Mouse (Mus musculus) MEL-GATA-1-ER (cell line): ENCODE results near the gene Ilf2.

Experiments used
- DNase-seq: peaks from one replicate; pipeline ENCODE4 v3.0.0-alpha.2; 2012; ENCODE audit warnings: low read depth; ENCODE audit errors: extremely low read depth

Ilf2 gene

DNA sequence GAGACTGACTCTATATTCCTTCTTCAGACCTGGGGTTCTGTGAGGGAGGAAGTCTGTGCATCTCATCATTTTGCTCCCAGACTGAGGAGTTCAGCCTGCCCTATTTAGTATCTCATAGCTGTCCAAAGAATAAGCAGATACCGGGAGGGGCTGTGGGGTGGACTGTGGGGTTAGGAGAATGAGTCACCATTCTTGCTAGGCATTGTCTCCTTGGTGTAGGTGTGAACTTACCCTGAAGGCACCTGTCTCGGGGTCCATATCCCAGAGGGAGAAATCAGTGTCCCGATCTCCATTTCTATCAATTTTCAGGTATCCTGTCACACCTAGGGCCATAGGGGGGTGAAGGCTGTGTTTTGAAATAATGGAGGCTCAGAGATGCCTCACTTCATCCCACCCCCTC is 14.0 kb upstream of the Ilf2 start:
- no peak for DNase-seq

- DNase-seq, result no peak
Observed at GRCm38 (mm10) chr3:90462579-90462978, 13.3 kb upstream of the Ilf2 start.

DNA sequence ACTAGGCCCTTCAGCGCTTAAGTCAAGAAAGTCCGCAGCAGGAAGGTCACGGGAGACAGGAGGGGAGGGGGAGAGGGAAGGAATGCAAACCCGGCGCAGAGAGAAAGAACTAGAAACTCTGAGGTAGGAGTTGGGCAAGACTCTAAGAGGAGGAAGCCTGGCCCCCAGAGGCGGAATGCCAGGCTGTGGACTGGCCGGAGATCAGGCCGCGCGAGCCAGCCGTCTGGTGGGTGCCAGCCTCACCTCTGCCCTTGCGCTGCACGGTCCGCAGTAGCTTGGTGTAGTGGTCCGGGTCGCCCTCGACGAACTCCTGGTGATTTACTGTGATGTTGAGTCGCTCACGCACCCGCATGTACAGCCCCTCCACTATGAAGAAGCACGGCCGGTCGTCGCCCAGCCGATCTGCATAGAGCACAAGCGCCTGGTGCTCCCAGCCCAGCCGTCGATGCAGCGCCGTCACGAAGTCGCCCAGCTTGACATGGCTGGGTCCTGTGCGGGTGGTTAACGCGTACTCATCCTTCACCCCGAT is 11.3 kb upstream of the Ilf2 start:
- no peak for DNase-seq

GRCm38 (mm10) chr3:90465081-90465685 is 10.7 kb upstream of the Ilf2 start:
- no peak for DNase-seq

DNA sequence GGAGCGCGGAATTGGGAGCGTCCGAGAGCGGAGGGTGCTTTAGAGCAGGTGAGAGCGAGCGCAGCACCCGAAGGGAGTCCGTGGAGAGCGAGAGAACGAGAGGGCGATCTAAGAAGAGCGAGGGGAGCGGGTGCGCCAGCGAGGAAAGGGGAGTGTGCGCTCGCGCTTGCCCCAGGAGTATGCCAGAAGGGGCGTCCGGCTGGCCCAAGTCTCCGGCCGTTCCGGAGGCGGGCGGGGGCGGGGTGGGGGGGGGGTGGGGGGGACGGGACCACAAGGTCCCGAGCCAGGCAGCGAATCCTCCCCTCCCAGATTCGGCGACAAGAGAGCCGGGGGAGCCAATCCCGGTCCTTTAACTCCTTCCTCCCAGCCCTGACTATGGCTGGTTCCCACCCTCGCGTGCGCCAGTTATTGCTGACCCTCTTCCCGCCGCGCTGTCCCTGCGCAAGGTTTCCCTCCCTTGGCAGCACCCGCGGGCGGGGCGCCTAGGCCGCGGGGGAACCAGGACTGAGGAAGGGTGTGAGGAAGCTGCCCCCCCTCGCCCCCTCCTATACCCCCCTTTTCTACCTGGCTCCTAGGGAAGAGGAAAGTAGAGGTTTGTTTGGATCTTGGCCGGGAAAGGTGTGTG is 10.1 kb upstream of the Ilf2 start, which contains the start of gene Npr1:
TSS of gene Npr1 (minus strand) at position 181 of the 625 bp plus-strand sequence.
- DNase-seq, result no peak

DNA sequence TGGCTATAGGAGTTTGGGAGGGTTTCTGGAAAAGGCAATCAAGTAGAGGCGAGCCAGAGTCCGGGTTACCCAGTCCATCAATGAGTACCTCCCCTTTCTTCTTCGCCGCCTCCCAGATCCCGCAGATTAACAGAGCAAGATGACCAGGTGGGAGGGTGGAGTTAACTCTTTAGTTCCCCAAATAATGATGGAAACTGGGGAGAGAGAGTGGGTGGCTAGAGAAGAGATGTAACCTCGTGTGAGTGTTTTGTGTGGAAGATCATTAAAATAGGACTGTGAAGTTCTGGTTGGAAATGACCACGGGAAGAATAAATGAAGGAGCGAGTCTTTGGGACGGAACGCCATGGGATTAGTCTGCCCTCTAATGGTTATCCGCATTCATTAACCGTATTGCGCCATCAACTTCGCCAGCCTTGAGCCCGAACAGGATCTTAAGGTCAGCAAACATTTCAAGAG is 9.6 kb upstream of the Ilf2 start:
- peak; percentile 54 for DNase-seq

GRCm38 (mm10) chr3:90467618-90468300 is 8.2 kb upstream of the Ilf2 start:
- DNase-seq, result no peak

DNA sequence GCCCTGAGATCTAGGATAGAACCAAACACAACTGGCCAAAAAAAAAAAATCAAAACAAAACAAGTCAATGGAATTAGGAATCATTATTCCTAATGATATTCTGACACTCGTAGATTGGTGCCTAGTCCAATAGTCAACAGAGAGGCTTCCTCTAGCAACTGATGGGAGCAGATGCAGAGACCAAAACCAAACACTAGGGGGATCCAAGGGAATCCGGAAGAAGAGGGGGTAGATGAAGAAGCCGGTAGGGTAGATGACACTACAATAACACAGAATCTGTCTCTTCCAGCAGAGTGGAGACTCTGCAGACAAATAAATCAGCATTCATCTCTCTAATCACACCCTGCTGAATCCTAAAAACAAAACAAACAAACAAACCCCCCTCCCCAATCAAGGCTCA is 3.7 kb upstream of the Ilf2 start:
- peak; percentile 85 for DNase-seq

GRCm38 (mm10) chr3:90475151-90475830 is 635 bp upstream of the Ilf2 start:
- peak; percentile 44 for DNase-seq

DNA sequence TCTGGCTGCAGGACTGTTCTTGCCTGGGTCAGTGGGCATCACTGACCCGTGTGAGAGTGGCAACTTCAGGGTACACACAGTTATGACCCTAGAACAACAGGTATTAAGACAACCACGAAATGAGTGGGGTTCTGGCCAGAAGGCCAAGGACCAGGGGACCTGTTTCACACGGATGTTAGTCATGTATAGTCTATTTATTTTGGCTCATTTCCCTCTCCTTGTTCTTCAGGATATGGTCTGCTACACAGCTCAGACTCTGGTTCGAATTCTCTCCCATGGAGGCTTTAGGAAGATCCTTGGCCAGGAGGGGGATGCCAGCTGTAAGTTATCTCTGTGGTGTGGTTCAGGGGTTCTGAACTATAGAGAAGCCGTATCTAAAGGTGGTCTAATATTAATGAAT is 11.1 kb downstream of the Ilf2 start:
- DNase-seq, result no peak

- DNase-seq, result no peak
Observed at GRCm38 (mm10) chr3:90488576-90488975, 12.7 kb downstream of the Ilf2 start.

DNA sequence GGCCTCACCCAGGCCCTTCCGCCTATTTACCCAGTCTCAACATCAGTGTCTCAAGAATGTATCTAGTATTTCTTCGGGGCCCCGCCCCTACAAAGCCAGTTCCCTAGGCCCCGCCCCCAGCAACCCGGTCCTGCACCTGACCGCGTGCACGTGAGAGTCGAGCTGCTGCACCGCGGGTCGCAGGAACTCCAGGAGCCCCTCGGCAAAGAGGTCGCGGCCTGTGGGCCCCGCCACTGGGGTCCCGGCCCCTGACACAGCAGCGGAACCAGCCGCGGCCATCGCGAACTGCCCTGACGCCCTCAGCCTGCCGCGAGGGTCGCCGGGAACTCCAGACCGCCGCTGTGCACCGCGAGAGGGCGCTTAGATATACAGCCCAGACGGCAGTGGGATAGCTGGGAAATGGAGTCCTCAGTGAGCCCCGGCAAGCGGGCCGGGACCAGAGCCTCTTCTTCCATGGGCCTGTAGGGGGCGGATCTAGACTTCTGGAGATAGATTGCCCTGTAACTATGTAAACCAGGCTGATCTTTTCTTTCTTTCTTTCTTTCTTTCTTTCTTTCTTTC is 14.8 kb downstream of the Ilf2 start, which contains the start of gene Snapin:
TSS of gene Snapin (minus strand) at position 338 of the 561 bp plus-strand sequence.
- peak; percentile 95 for DNase-seq

GRCm38 (mm10) chr3:90491350-90491749 is 15.4 kb downstream of the Ilf2 start:
- peak; percentile 81 for DNase-seq

DNA sequence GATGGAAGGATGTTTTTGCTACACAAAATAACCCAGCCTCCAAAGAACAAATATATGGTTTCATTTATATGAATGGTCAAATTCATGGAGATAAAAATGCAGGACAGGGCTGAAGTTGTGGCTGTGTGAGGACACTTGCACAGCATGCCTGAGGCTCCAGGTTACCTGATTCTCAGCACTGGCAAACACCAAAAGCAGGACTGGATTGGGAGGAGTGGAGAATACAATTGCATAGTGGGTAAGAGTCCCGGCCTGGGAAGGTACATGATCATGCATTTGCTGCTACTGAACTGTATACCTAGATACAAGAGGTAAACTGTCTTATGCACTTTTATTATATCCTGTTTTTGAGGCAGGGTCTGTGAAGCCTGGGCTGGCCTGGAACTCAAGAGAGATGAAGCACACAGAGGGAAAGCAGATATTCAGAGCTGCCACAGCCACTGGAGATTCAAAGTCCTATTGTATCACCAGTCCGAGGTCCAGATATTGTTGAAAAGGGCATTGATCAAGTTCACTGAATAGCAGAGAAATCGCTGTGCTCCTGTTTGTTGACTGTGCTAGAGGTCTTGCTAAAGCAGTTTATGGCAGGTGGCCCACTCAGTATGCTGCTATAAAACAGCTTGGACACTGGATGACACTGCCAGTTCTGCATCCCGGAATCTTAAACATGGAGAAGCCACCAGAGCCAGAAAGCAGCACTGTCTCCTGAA is 18.1 kb downstream of the Ilf2 start:
- DNase-seq, result no peak

DNA sequence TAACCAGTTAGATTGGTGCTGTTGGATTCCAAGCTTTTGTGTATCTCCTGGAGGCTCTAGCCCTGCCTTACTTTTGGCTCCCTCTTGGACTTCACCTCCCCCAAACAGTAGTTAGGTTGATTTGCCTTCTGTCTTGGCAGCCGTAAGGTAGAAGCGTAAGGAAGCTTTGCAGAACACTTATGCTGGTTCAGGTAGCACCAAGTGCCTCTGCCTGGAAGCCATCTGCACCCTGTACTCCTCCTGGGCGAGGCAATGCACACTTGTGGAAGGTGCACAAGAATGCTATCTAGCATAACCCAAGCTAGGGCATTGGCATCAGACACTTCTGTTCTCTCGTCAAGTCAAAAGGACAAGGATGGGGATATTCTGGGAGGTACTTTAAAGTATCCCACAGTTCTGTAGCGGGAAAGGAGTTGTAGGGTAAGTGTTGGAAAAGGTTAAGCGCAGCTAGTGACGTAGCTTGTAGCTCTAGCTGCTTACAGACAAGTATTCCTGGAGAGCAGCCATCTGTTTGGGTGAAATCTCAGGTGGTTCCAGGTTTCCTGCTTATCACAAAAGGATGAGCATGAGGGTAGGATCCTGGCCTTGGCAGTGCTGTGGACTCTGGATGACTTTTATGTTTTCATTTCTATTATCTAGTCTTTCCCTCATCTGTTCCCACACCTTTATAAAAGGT is 20.1 kb downstream of the Ilf2 start:
- no peak for DNase-seq

DNA sequence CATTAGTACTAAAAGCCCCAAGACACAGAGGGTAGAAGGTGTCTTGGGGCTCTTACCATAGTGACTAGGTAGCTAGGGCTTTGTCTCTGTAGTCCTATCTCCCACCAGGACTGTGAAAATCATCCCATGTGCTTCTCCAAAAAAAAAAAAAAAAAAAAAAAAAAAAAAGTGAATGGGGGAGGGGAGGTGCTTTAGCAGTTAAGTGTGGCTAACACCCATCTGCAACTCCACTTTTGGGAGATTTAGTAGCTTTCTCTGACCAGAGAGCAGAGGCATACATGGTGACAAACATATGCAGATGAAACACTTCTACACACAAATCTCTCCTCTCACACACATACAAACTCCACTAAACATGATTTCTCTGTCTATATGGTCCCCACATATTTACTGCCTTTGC is 21.7 kb downstream of the Ilf2 start:
- DNase-seq, result no peak

GRCm38 (mm10) chr3:90503444-90503843 is 27.5 kb downstream of the Ilf2 start:
- no peak for DNase-seq

DNA sequence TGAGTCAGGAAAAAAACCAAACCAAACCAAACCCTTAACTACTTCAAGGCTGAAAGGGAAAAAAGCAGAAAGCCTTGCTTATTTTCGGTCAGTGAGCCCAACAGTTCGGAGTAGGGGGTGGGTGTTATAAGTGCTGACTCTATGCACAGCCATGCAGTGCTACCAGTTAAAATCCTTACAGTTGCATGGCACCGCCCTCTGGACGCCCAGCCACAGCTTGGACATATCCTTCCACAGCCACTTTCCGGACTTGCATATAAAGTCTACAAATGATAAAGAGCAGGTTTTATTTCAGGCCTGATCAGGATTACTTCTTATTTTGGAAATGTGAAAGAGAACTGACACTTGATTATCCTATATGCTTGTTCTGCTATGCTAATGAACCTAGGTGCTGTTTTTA is 29.3 kb downstream of the Ilf2 start:
- no peak for DNase-seq

DNA sequence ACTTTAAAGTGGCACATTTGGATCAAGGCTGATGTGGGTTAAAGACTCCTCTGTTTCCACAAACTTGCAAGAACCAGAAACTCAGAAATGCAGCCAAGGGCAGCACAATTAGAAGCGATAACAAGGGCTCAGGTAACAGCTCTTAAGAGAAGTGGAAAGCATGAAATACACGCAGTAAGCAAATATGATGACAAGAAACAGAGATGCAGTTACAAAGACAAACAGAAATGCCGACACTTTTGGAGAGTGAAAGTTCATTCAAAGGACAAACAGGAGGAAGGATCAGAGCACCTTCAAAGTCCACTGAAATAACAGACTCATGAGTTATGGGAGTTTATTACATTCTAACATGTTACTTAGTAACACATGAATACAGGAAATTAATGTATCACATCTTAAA is 30.4 kb downstream of the Ilf2 start:
- DNase-seq, result no peak

DNA sequence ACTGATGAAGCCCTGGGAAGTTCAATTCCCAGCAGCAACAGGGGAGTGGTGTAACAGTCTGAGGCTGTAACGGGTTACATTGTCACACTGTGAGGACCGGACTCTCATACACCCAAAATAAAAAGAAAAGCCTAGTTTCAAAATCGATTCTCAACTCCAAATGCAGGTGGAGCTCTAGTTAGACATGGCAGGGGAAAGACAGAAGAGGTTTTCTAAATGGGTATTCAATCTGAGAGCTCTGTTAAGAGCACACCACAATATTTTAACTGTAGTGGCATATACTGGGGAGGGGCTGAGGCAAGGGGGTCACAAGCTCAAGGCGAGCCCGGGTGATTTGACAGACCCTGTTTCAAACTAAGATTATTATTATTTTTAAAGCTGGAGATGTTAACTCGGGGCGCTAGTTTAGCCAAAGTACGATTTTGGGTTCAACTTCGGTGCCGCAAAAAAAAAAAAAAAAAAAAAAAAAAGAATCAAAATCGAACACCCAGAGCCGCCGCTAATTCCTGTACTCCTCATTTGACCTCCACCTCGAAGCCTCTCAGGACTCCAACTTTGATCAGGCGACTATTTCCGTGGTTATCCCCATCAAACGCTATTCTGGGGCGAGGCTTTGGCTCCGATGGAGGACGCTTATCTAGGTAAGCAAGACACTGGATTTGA is 32.5 kb downstream of the Ilf2 start:
- DNase-seq, result peak; percentile 36
